Mouse (Mus musculus): ENCODE measurements around the gene Ets2. TPM values are rescaled to one million over a fixed set of nuclear protein-coding genes. Genes with fewer than 3 reads are reported as not detected.

Gene Ets2
- polyA plus RNA-seq, 1 experiment: 42.6 TPM

DNA sequence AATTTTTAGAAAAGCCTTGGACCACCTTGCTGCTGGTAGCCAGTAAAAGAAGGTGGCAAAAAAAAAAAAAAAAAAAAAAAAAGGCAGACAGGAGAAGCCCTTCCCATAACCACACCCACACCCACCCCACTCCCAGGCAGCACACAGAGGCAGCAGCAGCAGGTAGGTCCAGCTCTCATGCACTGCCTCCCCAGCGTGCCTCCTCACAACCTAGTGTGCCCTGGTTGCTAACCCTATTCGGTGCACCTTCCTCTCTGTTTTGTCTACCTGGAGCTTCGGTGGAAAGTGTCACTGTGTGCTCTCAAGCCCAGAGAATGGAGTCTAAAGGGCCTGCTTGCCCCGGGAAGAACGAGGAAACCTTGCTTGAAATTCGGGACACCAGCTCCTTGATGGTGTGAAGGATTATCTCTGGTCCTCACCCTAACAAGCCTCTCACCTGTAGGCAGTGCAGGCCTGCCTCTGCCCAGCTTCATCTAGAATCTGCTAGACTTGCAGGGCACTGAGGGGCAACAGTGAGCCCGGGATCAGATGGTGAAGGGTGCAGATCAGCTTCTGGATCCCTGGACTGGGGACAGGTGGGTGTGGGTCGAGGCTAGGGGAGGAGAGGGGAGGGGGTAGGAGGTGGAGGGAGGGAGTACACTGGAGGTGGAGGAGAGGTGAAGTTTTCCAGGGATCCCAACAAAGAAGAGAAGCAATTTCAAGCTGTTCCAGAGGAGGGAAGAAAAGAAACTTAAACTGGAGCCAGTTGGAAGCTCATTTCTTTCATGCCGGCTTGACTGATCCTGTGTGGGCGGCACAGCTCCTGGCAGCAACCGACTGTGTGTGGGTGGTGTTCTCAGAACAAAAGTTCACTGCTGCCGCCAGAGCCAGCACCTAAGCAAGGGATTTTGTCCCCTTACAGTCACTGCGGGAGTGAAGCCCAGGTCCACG lies 67.5 kb downstream of the Ets2 start:
- DNase-seq (ENCODE audit: low spot score): no peak

DNA sequence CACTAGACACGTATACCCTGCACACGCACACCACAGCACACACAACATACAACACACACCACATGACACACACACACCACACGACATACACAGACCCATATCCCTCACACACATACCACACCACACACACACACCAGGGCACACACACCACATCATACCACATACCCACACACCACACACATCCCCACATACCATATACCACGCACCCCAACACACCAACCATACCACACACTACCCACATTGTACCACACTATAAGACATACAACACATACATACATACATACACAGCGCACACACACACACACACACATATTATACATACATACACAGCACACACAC lies 68.1 kb downstream of the Ets2 start:
- DNase-seq (ENCODE audit: low spot score): no peak

DNA sequence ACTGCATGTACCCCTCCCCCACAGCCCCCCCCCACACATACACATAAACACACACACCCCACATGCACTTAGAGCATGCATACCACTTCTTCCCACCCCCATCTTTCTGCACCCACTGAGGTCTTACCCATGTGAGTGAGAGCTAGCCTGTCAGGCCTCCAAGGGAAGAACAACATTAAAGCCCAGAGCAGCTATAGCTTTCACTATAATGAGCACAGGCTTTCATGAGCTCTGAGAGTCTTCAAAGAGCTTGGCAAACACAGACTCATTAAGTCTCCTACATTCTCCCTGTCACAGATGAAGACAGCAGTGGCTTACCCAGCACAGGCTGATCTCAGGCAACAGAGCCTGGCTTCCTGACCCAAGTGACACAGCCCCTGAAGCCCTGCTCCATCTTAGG lies 68.5 kb downstream of the Ets2 start:
- no peak for DNase-seq (ENCODE audit: low spot score)

Other genes starting within 250 kb of the Ets2 start
- gene Erg, start 115.5 kb upstream of the Ets2 start, polyA plus RNA-seq (2012; rRNA removed): 6.1 and 8.3 TPM in 2 replicates

Measured in urinary bladder, adult 2 months (tissue).